Mouse (Mus musculus) megakaryocyte progenitor cell, adult 5-6 weeks (primary cell): ENCODE measurements around the gene Gm5478. TPM values are rescaled to one million over a fixed set of nuclear protein-coding genes. Genes with fewer than 3 reads are reported as not detected.
"Not testable (repeated sequence)": the region's sequence is repeated elsewhere in the genome, so short reads cannot be mapped to it uniquely, and the experiment has no call there.

Experiments used
- ATAC-seq: replicated peaks from 2 replicates; pipeline ENCODE4 v1.8.0; 2016; ENCODE audit warnings: mild to moderate bottlenecking, moderate TSS enrichment, inconsistent platforms; ENCODE audit not compliant: poor library complexity
- total RNA-seq, 2 experiments: library from RNA; stranded (forward) in 1 of 2; stranded (reverse) in 1 of 2; fragments of 157-497, 149-512 nt in 1 of 2; fragments of 200-1000 nt in 1 of 2; gene quantifications; 2 replicates each; pipeline versions ENCODE4 v1.2.3 to v1.2.4; 2015 to 2017

Gene Gm5478
- total RNA-seq (2015): not detected in 2 replicates
- not detected in 2 replicates for total RNA-seq (2017)

GRCm38 (mm10) chr15:101647280-101647679, at the start of gene Gm5478:
Gene Gm5478 (minus strand): TSS chr15:101647380.
- ATAC-seq: no peak

DNA sequence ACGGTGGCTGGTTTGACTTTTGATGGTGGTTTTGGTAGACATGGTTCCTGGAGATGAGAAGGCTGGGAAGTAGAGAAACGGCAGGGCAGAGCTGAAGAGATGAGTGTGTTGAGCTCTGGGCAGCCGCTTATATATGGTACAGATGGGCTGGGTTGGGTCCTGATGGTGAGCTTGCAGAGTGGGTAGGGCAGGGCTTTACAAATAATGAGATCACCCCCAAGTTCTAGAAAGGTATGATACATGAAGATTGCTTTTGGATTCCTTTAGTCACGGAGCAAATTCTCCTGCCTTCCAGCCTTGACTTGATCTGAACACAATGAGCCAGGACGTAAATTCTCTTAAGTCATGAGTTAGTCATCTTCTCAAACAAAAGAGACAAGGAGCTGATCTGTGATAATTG, 47.0 kb upstream of the Gm5478 start, which contains the start of gene Krt6a:
Krt6a (minus strand) TSS at position 101 of the 400 bp plus-strand sequence.
- no peak for ATAC-seq

DNA sequence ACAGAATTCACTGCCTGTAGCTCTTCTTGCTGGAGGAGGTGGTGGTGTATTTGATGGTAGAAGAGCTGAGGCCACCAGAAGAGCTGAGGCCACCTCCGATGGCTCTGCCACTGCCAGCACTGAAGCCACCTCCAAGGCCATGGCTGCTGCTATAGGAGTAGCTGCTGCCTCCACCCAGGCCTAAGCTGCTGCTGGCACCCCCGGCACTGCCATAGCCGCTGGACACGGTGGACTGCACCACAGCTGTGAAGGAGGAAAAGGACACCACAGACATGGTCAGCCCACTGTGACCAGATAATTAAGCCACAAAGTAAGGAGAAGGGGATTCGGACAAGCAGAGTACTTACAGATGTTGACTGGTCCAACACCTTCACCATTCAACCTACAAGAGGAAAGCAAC, 43.3 kb upstream of the Gm5478 start:
- not testable (repeated sequence) for ATAC-seq

GRCm38 (mm10) chr15:101688161-101688560, 41.0 kb upstream of the Gm5478 start:
- ATAC-seq: no peak

DNA sequence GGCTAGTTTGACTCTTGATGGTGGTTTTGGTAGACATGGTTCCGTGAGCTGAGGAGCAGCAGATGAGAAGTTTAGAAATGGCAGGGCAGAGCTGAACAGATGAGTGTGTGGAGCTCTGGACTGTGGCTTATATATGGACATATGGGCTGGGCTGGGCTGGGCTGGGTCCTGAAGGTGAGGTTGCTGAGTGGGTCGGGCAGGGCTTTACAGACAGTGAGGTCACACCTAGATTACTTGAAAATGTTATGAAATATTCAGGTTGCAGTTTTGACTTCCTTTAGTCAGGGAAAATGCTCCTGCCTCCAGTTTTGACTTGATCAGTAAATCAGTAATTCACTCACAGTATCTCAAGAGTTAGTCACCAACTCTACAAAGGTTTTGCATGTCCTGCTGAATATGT, 33.0 kb upstream of the Gm5478 start, which contains the start of gene Krt6b:
Krt6b (minus strand) TSS at position 101 of the 400 bp plus-strand sequence.
- ATAC-seq: no peak

DNA sequence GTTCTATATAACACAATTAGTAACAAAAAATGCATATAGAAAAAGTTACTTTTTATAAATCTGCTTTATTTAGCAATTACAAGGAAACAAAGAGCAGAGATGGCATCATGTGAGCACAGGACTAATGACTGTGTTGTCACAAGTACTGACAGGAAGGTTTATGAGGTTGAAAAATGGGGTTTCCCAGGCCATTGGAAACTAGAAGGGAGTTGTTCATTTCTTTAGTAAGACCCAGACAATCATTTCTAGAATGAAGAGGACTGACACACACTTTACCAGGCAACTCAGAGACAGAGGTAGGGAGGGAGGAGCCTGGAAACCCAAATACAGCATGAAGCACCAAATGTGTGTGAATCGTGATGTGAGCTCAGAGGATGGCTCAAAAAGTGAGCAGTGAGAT, 28.8 kb upstream of the Gm5478 start:
- ATAC-seq: no peak

- ATAC-seq: no peak
These were observed 5.6 kb upstream of the Gm5478 start for GRCm38 (mm10) chr15:101652736-101653265.

GRCm38 (mm10) chr15:101627884-101628283, 19.3 kb downstream of the Gm5478 start, which contains the start of gene Gm5414:
Gene Gm5414 (minus strand): TSS chr15:101628188.
- ATAC-seq: no peak

DNA sequence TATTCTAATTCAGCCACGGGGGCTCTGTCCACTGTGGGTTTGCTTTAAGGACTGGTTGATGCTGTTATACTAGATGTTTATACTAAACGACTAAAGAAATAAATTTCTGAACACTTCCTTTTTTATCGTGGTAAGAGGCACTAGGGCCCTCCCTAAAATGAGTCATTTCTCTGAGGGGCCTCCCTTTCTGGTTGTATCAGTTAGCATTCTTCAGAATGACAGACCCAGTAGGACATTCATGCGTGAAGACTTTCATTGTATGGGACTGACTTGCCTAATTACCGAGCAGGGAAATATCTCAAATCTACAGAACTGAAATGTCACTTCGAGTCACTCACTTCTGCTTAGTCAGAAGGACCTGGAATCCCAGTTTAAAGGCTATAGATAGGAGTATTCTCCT, 48.1 kb downstream of the Gm5478 start:
- ATAC-seq: no peak

Other genes starting within 250 kb of the Gm5478 start
- gene Krt7, start 236.3 kb downstream of the Gm5478 start, total RNA-seq (2015): 1.1 TPM in 1 of 2 replicates, not detected in the other
- not detected in 2 replicates for gene Krt7, start 236.3 kb downstream of the Gm5478 start, total RNA-seq (2017)
- 0.12 TPM in 1 of 2 replicates, not detected in the other for gene Krt87, start 208.6 kb downstream of the Gm5478 start, total RNA-seq (2015)
- gene Krt87, start 208.6 kb downstream of the Gm5478 start, total RNA-seq (2017): not detected in 2 replicates
- not detected in 2 replicates for gene Krt88, start 199.6 kb downstream of the Gm5478 start, total RNA-seq (2015)
- gene Krt88, start 199.6 kb downstream of the Gm5478 start, total RNA-seq (2017): not detected in 2 replicates
- 0.29 TPM in 1 of 2 replicates, not detected in the other for gene Krt81, start 183.6 kb downstream of the Gm5478 start, total RNA-seq (2015)
- gene Krt81, start 183.6 kb downstream of the Gm5478 start, total RNA-seq (2017): not detected in 2 replicates
- not detected in 2 replicates for gene Krt86, start 173.9 kb downstream of the Gm5478 start, total RNA-seq (2015)
- not detected in 2 replicates for gene Krt86, start 173.9 kb downstream of the Gm5478 start, total RNA-seq (2017)
- not detected in 2 replicates for gene Krt83, start 155.9 kb downstream of the Gm5478 start, total RNA-seq (2015)
- 0.37 and 1.1 TPM in 2 replicates for gene Krt83, start 155.9 kb downstream of the Gm5478 start, total RNA-seq (2017)
- gene Gm49425, start 130.1 kb downstream of the Gm5478 start, total RNA-seq (2015): 0.64 TPM in 1 of 2 replicates, not detected in the other
- gene Gm49425, start 130.1 kb downstream of the Gm5478 start, total RNA-seq (2017): not detected in 2 replicates
- not detected in 2 replicates for gene Krt84, start 114.6 kb downstream of the Gm5478 start, total RNA-seq (2015)
- not detected in 2 replicates for gene Krt84, start 114.6 kb downstream of the Gm5478 start, total RNA-seq (2017)
- gene Krt82, start 96.7 kb downstream of the Gm5478 start, total RNA-seq (2015): not detected in 2 replicates
- gene Krt82, start 96.7 kb downstream of the Gm5478 start, total RNA-seq (2017): not detected in 2 replicates
- gene Krt90, start 84.4 kb downstream of the Gm5478 start, total RNA-seq (2015): not detected in 2 replicates
- gene Krt90, start 84.4 kb downstream of the Gm5478 start, total RNA-seq (2017): not detected in 2 replicates
- gene Krt75, start 73.5 kb downstream of the Gm5478 start, total RNA-seq (2015): not detected in 2 replicates
- not detected in 2 replicates for gene Krt75, start 73.5 kb downstream of the Gm5478 start, total RNA-seq (2017)
- not detected in 2 replicates for gene Gm5414, start 19.2 kb downstream of the Gm5478 start, total RNA-seq (2015)
- gene Gm5414, start 19.2 kb downstream of the Gm5478 start, total RNA-seq (2017): not detected in 2 replicates
- gene Krt6b, start 32.9 kb upstream of the Gm5478 start, total RNA-seq (2015): not detected in 2 replicates
- not detected in 2 replicates for gene Krt6b, start 32.9 kb upstream of the Gm5478 start, total RNA-seq (2017)
- not detected in 2 replicates for gene Krt6a, start 46.9 kb upstream of the Gm5478 start, total RNA-seq (2015)
- gene Krt6a, start 46.9 kb upstream of the Gm5478 start, total RNA-seq (2017): not detected in 2 replicates
- not detected in 2 replicates for gene Krt5, start 65.5 kb upstream of the Gm5478 start, total RNA-seq (2015)
- not detected in 2 replicates for gene Krt5, start 65.5 kb upstream of the Gm5478 start, total RNA-seq (2017)
- gene Krt71, start 95.7 kb upstream of the Gm5478 start, total RNA-seq (2015): not detected in 2 replicates
- gene Krt71, start 95.7 kb upstream of the Gm5478 start, total RNA-seq (2017): not detected in 2 replicates
- not detected in 2 replicates for gene Krt72, start 139.1 kb upstream of the Gm5478 start, total RNA-seq (2015)
- not detected in 2 replicates for gene Krt72, start 139.1 kb upstream of the Gm5478 start, total RNA-seq (2017)
- gene Krt73, start 155.0 kb upstream of the Gm5478 start, total RNA-seq (2015): not detected in 2 replicates
- gene Krt73, start 155.0 kb upstream of the Gm5478 start, total RNA-seq (2017): not detected in 2 replicates
- gene Krt2, start 170.8 kb upstream of the Gm5478 start, total RNA-seq (2015): not detected in 2 replicates
- gene Krt2, start 170.8 kb upstream of the Gm5478 start, total RNA-seq (2017): not detected in 2 replicates
- not detected in 2 replicates for gene Krt1, start 203.4 kb upstream of the Gm5478 start, total RNA-seq (2015)
- gene Krt1, start 203.4 kb upstream of the Gm5478 start, total RNA-seq (2017): not detected in 2 replicates
- not detected in 2 replicates for gene Krt77, start 222.3 kb upstream of the Gm5478 start, total RNA-seq (2015)
- gene Krt77, start 222.3 kb upstream of the Gm5478 start, total RNA-seq (2017): not detected in 2 replicates
- gene Krt76, start 245.5 kb upstream of the Gm5478 start, total RNA-seq (2015): not detected in 2 replicates
- gene Krt76, start 245.5 kb upstream of the Gm5478 start, total RNA-seq (2017): not detected in 2 replicates